Mouse (Mus musculus) erythroblast, adult 5-6 weeks (primary cell): ENCODE measurements around the gene Trir. TPM values are rescaled to one million over a fixed set of nuclear protein-coding genes. Genes with fewer than 3 reads are reported as not detected.

Source experiments
- ATAC-seq: replicated peaks from 2 replicates; pipeline ENCODE4 v1.8.0; 2016; ENCODE audit warnings: moderate number of reproducible peaks, mild to moderate bottlenecking, moderate TSS enrichment, inconsistent platforms; ENCODE audit not compliant: poor library complexity, low FRiP score, severe bottlenecking
- total RNA-seq, 2 experiments: library from RNA; stranded (forward) in 1 of 2; stranded (reverse) in 1 of 2; fragments of 150-400 nt in 1 of 2; fragments of 200-764, 138-1000 nt in 1 of 2; gene quantifications; 2 replicates each; pipeline versions ENCODE4 v1.2.3 to v1.2.4; 2015 to 2017; ENCODE audit warnings: low replicate concordance in 2 of 2

The Trir gene
- total RNA-seq, 2 experiments from 2014 or later, result 32.1 to 103 TPM

GRCm38 (mm10) chr8:85074167-85074566 is 47.5 kb downstream of the Trir start:
- no peak for ATAC-seq

GRCm38 (mm10) chr8:85074617-85075016 is 48.0 kb downstream of the Trir start:
- ATAC-seq, result no peak

GRCm38 (mm10) chr8:85076001-85076400 is 49.4 kb downstream of the Trir start:
- peak; percentile 55 for ATAC-seq

GRCm38 (mm10) chr8:85076993-85077392 is 50.4 kb downstream of the Trir start:
- ATAC-seq, result peak; percentile 68

Other genes with a start within 250 kb of the Trir start
- 19.0 and 24.5 TPM in 2 replicates for gene Nfix, start 226.5 kb upstream of the Trir start, total RNA-seq (2015; ENCODE audit: low replicate concordance)
- gene Nfix, start 226.5 kb upstream of the Trir start, total RNA-seq (2017; ENCODE audit: low replicate concordance), result 7.9 and 14.1 TPM in 2 replicates
- gene Dand5, start 204.0 kb upstream of the Trir start, total RNA-seq (2015; ENCODE audit: low replicate concordance), result 2.3 TPM in 1 of 2 replicates, not detected in the other
- gene Dand5, start 204.0 kb upstream of the Trir start, total RNA-seq (2017; ENCODE audit: low replicate concordance), result 2.3 and 3.9 TPM in 2 replicates
- 4.4 and 5.9 TPM in 2 replicates for gene Gadd45gip1, start 195.3 kb upstream of the Trir start, total RNA-seq (2015; ENCODE audit: low replicate concordance)
- gene Gadd45gip1, start 195.3 kb upstream of the Trir start, total RNA-seq (2017; ENCODE audit: low replicate concordance), result 7.4 and 7.7 TPM in 2 replicates
- 379 and 406 TPM in 2 replicates for gene Rad23a, start 186.2 kb upstream of the Trir start, total RNA-seq (2015; ENCODE audit: low replicate concordance)
- gene Rad23a, start 186.2 kb upstream of the Trir start, total RNA-seq (2017; ENCODE audit: low replicate concordance), result 572 and 669 TPM in 2 replicates
- gene Calr, start 179.9 kb upstream of the Trir start, total RNA-seq (2015; ENCODE audit: low replicate concordance), result 255 and 289 TPM in 2 replicates
- gene Calr, start 179.9 kb upstream of the Trir start, total RNA-seq (2017; ENCODE audit: low replicate concordance), result 800 and 908 TPM in 2 replicates
- gene Farsa, start 169.8 kb upstream of the Trir start, total RNA-seq (2015; ENCODE audit: low replicate concordance), result 6.0 and 9.6 TPM in 2 replicates
- gene Farsa, start 169.8 kb upstream of the Trir start, total RNA-seq (2017; ENCODE audit: low replicate concordance), result 25.0 and 28.8 TPM in 2 replicates
- gene Syce2, start 154.7 kb upstream of the Trir start, total RNA-seq (2015; ENCODE audit: low replicate concordance), result 54.3 and 54.8 TPM in 2 replicates
- 10.6 and 24.4 TPM in 2 replicates for gene Syce2, start 154.7 kb upstream of the Trir start, total RNA-seq (2017; ENCODE audit: low replicate concordance)
- gene Gcdh, start 132.9 kb upstream of the Trir start, total RNA-seq (2015; ENCODE audit: low replicate concordance), result 7.9 and 14.6 TPM in 2 replicates
- gene Gcdh, start 132.9 kb upstream of the Trir start, total RNA-seq (2017; ENCODE audit: low replicate concordance), result 13.4 and 17.6 TPM in 2 replicates
- gene Klf1, start 124.9 kb upstream of the Trir start, total RNA-seq (2015; ENCODE audit: low replicate concordance), result 58.9 and 59.8 TPM in 2 replicates
- 85.0 and 116 TPM in 2 replicates for gene Klf1, start 124.9 kb upstream of the Trir start, total RNA-seq (2017; ENCODE audit: low replicate concordance)
- gene Dnase2a, start 118.3 kb upstream of the Trir start, total RNA-seq (2015; ENCODE audit: low replicate concordance), result 31.9 and 44.9 TPM in 2 replicates
- 85.2 and 99.8 TPM in 2 replicates for gene Dnase2a, start 118.3 kb upstream of the Trir start, total RNA-seq (2017; ENCODE audit: low replicate concordance)
- not detected in 2 replicates for gene Mast1, start 89.5 kb upstream of the Trir start, total RNA-seq (2015; ENCODE audit: low replicate concordance)
- gene Mast1, start 89.5 kb upstream of the Trir start, total RNA-seq (2017; ENCODE audit: low replicate concordance), result 0.28 TPM in 1 of 2 replicates, not detected in the other
- gene Rtbdn, start 79.8 kb upstream of the Trir start, total RNA-seq (2015; ENCODE audit: low replicate concordance), result not detected in 2 replicates
- not detected in 2 replicates for gene Rtbdn, start 79.8 kb upstream of the Trir start, total RNA-seq (2017; ENCODE audit: low replicate concordance)
- not detected in 2 replicates for gene Gm49661, start 57.4 kb upstream of the Trir start, total RNA-seq (2015; ENCODE audit: low replicate concordance)
- gene Gm49661, start 57.4 kb upstream of the Trir start, total RNA-seq (2017; ENCODE audit: low replicate concordance), result not detected in 2 replicates
- 1,192 and 1,430 TPM in 2 replicates for gene Prdx2, start 57.2 kb upstream of the Trir start, total RNA-seq (2015; ENCODE audit: low replicate concordance)
- 2,193 and 2,235 TPM in 2 replicates for gene Prdx2, start 57.2 kb upstream of the Trir start, total RNA-seq (2017; ENCODE audit: low replicate concordance)
- 31.8 and 67.2 TPM in 2 replicates for gene Rnaseh2a, start 57.1 kb upstream of the Trir start, total RNA-seq (2015; ENCODE audit: low replicate concordance)
- gene Rnaseh2a, start 57.1 kb upstream of the Trir start, total RNA-seq (2017; ENCODE audit: low replicate concordance), result 37.4 and 37.9 TPM in 2 replicates
- gene Junb, start 48.1 kb upstream of the Trir start, total RNA-seq (2015; ENCODE audit: low replicate concordance), result 6.1 and 6.7 TPM in 2 replicates
- gene Junb, start 48.1 kb upstream of the Trir start, total RNA-seq (2017; ENCODE audit: low replicate concordance), result 15.5 and 16.1 TPM in 2 replicates
- gene Hook2, start 36.2 kb upstream of the Trir start, total RNA-seq (2015; ENCODE audit: low replicate concordance), result 1.9 and 5.0 TPM in 2 replicates
- 1.6 and 6.1 TPM in 2 replicates for gene Hook2, start 36.2 kb upstream of the Trir start, total RNA-seq (2017; ENCODE audit: low replicate concordance)
- not detected in 2 replicates for gene Best2, start 12.3 kb upstream of the Trir start, total RNA-seq (2015; ENCODE audit: low replicate concordance)
- gene Best2, start 12.3 kb upstream of the Trir start, total RNA-seq (2017; ENCODE audit: low replicate concordance), result not detected in 2 replicates
- 20.8 and 24.2 TPM in 2 replicates for gene Asna1, start 1.5 kb upstream of the Trir start, total RNA-seq (2015; ENCODE audit: low replicate concordance)
- 13.5 and 26.3 TPM in 2 replicates for gene Asna1, start 1.5 kb upstream of the Trir start, total RNA-seq (2017; ENCODE audit: low replicate concordance)
- gene Tnpo2, start 10.1 kb downstream of the Trir start, total RNA-seq (2015; ENCODE audit: low replicate concordance), result 9.6 and 10.8 TPM in 2 replicates
- gene Tnpo2, start 10.1 kb downstream of the Trir start, total RNA-seq (2017; ENCODE audit: low replicate concordance), result 11.2 and 14.6 TPM in 2 replicates
- 5.4 TPM in 1 of 2 replicates, not detected in the other for gene Fbxw9, start 33.2 kb downstream of the Trir start, total RNA-seq (2015; ENCODE audit: low replicate concordance)
- gene Fbxw9, start 33.2 kb downstream of the Trir start, total RNA-seq (2017; ENCODE audit: low replicate concordance), result 0.43 and 4.3 TPM in 2 replicates
- gene Gm5741, start 41.2 kb downstream of the Trir start, total RNA-seq (2015; ENCODE audit: low replicate concordance), result not detected in 2 replicates
- gene Gm5741, start 41.2 kb downstream of the Trir start, total RNA-seq (2017; ENCODE audit: low replicate concordance), result not detected in 2 replicates
- 12.3 and 16.1 TPM in 2 replicates for gene Dhps, start 44.9 kb downstream of the Trir start, total RNA-seq (2015; ENCODE audit: low replicate concordance)
- 3.2 and 12.1 TPM in 2 replicates for gene Dhps, start 44.9 kb downstream of the Trir start, total RNA-seq (2017; ENCODE audit: low replicate concordance)
- 26.1 and 31.3 TPM in 2 replicates for gene Wdr83os, start 53.9 kb downstream of the Trir start, total RNA-seq (2015; ENCODE audit: low replicate concordance)
- 4.3 and 11.3 TPM in 2 replicates for gene Wdr83os, start 53.9 kb downstream of the Trir start, total RNA-seq (2017; ENCODE audit: low replicate concordance)
- 1.7 and 16.9 TPM in 2 replicates for gene Wdr83, start 54.5 kb downstream of the Trir start, total RNA-seq (2015; ENCODE audit: low replicate concordance)
- 4.9 and 6.3 TPM in 2 replicates for gene Wdr83, start 54.5 kb downstream of the Trir start, total RNA-seq (2017; ENCODE audit: low replicate concordance)
- 27.5 and 32.8 TPM in 2 replicates for gene Man2b1, start 56.4 kb downstream of the Trir start, total RNA-seq (2015; ENCODE audit: low replicate concordance)
- 17.8 and 18.6 TPM in 2 replicates for gene Man2b1, start 56.4 kb downstream of the Trir start, total RNA-seq (2017; ENCODE audit: low replicate concordance)
- not detected in 2 replicates for gene Zfp791, start 96.3 kb downstream of the Trir start, total RNA-seq (2015; ENCODE audit: low replicate concordance)
- gene Zfp791, start 96.3 kb downstream of the Trir start, total RNA-seq (2017; ENCODE audit: low replicate concordance), result not detected in 2 replicates
- gene Cks1brt, start 125.1 kb downstream of the Trir start, total RNA-seq (2015; ENCODE audit: low replicate concordance), result not detected in 2 replicates
- not detected in 2 replicates for gene Cks1brt, start 125.1 kb downstream of the Trir start, total RNA-seq (2017; ENCODE audit: low replicate concordance)
- gene Olfr371, start 199.2 kb downstream of the Trir start, total RNA-seq (2015; ENCODE audit: low replicate concordance), result not detected in 2 replicates
- gene Olfr371, start 199.2 kb downstream of the Trir start, total RNA-seq (2017; ENCODE audit: low replicate concordance), result not detected in 2 replicates